In genomic region chr10:21740256-21740655, GRCm38 (mm10) we compare ENCODE assay signal across 31 mouse cellular contexts.
DNase-seq lines count a peak whose midpoint lies in the region; ATAC-seq and TF ChIP-seq lines count a peak whose summit lies in the region.
"Had no signal": no experiment of that assay in that cellular context is flagged by ENCODE, and none has a peak within 500 bp of the region (broad histone marks: within the 10 kb centered on the region; RNA-seq: fewer than 3 reads in every experiment).

No protein-coding gene starts in this region.

- no peak overlapping the region for H3K4me3 ChIP-seq in gastrocnemius, adult 2 months
- H3K4me3 ChIP-seq in liver, embryonic 12.5 days: no peak overlapping the region
- H3K4me3 ChIP-seq: erythroblast, embryonic 14.5 days; forebrain, embryonic 10.5 days; forebrain, embryonic 13.5 days; heart, embryonic 12.5 days; heart, embryonic 15.5 days; hindbrain, embryonic 10.5 days; hindbrain, embryonic 13.5 days; intestine, embryonic 15.5 days had no signal

- DNase-seq in gastrocnemius, adult 2 months: no peak
- DNase-seq in gastrocnemius, postnatal 25 days: no peak
- DNase-seq in MN1 (ENCODE audit: low spot score): peak; percentile 62
- DNase-seq in fat pad, adult 2 months (ENCODE audit: extremely low read depth, low read depth, low spot score): peak; percentile 33
- no peak for DNase-seq in adrenal gland, postnatal 4 days (ENCODE audit: low spot score in 2 of 2)
- no peak for DNase-seq in left cerebral cortex, postnatal 36 days (ENCODE audit: low spot score in 2 of 2)
- DNase-seq: adrenal gland, adult 2 months; adrenal gland, postnatal 14 days; B cell, adult 2 months; cerebellum, adult 11-12 months; cerebellum, adult 8-10 months; cerebellum, postnatal 10 days; cerebellum, postnatal 36 days; embryo, embryonic 11 days; forebrain, postnatal 0 days; gastrocnemius, postnatal 36 days; heart, postnatal 10 days; heart, postnatal 36 days; kidney, adult 11 months had no signal

- intact Hi-C loops in gastrocnemius, adult 2 months (cut with DNase I): loop anchor here (10.0 kb wide), 1 partner anchor 275 kb away; no protein-coding TSS in a partner anchor
- intact Hi-C loops in left cerebral cortex, postnatal 36 days (cut with DNase I): no loop called here

- no peak overlapping the region for H3K4me2 ChIP-seq in liver, embryonic 12.5 days
- H3K4me2 ChIP-seq: forebrain, embryonic 13.5 days; heart, embryonic 12.5 days; heart, embryonic 15.5 days; hindbrain, embryonic 13.5 days; intestine, embryonic 15.5 days had no signal

- no peak overlapping the region for H3K9ac ChIP-seq in liver, embryonic 12.5 days
- H3K9ac ChIP-seq: forebrain, embryonic 13.5 days; forebrain, postnatal 0 days; heart, embryonic 12.5 days; heart, embryonic 15.5 days; hindbrain, embryonic 13.5 days; intestine, embryonic 15.5 days had no signal

- no peak for TF ChIP-seq CTCF in gastrocnemius, adult 2 months (IDR thresholded peaks at IDR 0.05)

- no peaks in the 10 kb centered on the region for H3K4me1 ChIP-seq in liver, embryonic 12.5 days
- H3K4me1 ChIP-seq: heart, embryonic 12.5 days; heart, embryonic 15.5 days; hindbrain, embryonic 10.5 days; intestine, embryonic 15.5 days had no signal

- H3K36me3 ChIP-seq in liver, embryonic 12.5 days: no peaks in the 10 kb centered on the region
- H3K36me3 ChIP-seq: forebrain, embryonic 10.5 days; heart, embryonic 12.5 days; heart, embryonic 15.5 days; hindbrain, embryonic 10.5 days; hindbrain, embryonic 13.5 days; intestine, embryonic 15.5 days had no signal

- ATAC-seq in liver, embryonic 12.5 days: no peak
- ATAC-seq: forebrain, embryonic 13.5 days; forebrain, postnatal 0 days; hindbrain, embryonic 16.5 days; intestine, embryonic 15.5 days; Patski had no signal

- no peaks in the 10 kb centered on the region for H3K9me3 ChIP-seq in liver, embryonic 12.5 days (replicated peaks)
- H3K9me3 ChIP-seq: forebrain, embryonic 10.5 days; forebrain, embryonic 13.5 days; heart, embryonic 12.5 days; heart, embryonic 15.5 days; hindbrain, embryonic 10.5 days; hindbrain, embryonic 13.5 days; intestine, embryonic 15.5 days had no signal

- peak overlapping the region; percentile 96 for H3K27ac ChIP-seq in gastrocnemius, adult 2 months
- H3K27ac ChIP-seq in liver, embryonic 12.5 days: no peak overlapping the region
- H3K27ac ChIP-seq: forebrain, embryonic 10.5 days; forebrain, embryonic 13.5 days; heart, embryonic 15.5 days; hindbrain, embryonic 10.5 days; hindbrain, embryonic 13.5 days; intestine, embryonic 15.5 days had no signal

- H3K27me3 ChIP-seq in liver, embryonic 12.5 days (replicated peaks): no peaks in the 10 kb centered on the region
- H3K27me3 ChIP-seq: CH12.LX; forebrain, embryonic 13.5 days; heart, embryonic 12.5 days; heart, embryonic 15.5 days; hindbrain, embryonic 13.5 days; intestine, embryonic 15.5 days; Patski had no signal

- 40% methylated on average over 5 of the region's 5 CpGs for WGBS in liver, embryonic 12.5 days (ENCODE audit: insufficient replicate concordance)

Comparison
In these comparisons a context has a peak if more than half of its experiments do, and no peak if none do; other contexts are left out.
1. DNase-seq: peak in MN1 (single experiment) and fat pad, adult 2 months (single experiment); none in gastrocnemius, adult 2 months (single experiment), gastrocnemius, postnatal 25 days (single experiment), adrenal gland, postnatal 4 days (0 of 2) and left cerebral cortex, postnatal 36 days (0 of 2).